Mouse (Mus musculus): ENCODE measurements around the gene Fbxo2. TPM values are rescaled to one million over a fixed set of nuclear protein-coding genes. Genes with fewer than 3 reads are reported as not detected.

Fbxo2 gene
- polyA plus RNA-seq, 1 experiment: not detected

DNA sequence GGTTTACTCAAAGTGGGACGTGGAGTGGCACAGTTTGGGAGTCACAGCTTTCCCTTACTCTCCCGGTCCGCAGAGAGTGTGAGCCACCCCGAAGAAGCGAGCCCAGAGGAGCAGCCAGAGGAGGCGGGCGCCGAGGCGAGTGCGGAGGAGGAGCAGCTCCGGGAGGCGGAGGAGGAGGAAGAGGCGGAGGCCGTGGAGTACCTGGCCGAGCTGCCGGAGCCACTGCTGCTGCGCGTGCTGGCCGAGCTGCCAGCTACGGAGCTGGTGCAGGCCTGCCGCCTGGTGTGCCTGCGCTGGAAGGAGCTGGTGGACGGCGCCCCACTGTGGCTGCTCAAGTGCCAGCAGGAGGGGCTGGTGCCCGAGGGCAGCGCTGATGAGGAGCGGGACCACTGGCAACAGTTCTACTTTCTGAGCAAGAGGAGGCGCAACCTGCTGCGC lies 3.6 kb downstream of the Fbxo2 start:
- under 1% methylated on average over 29 of the region's 29 CpGs for WGBS
- Histone ChIP-seq H3K27ac (ENCODE audit: control insufficient read depth, insufficient read depth, low read depth, low read length, poor library complexity) (peak overlapping the region; percentile 7; the same call in 1 of the 2 replicates), H3K4me3 (replicated peaks; ENCODE audit: control insufficient read depth, low read depth, low read length) (no peak overlapping the region), H3K4me1 (ENCODE audit: control insufficient read depth, insufficient read depth, low read length) (no peaks in the 10 kb centered on the region; the same call in 1 of the 2 replicates)
- TF ChIP-seq CTCF (IDR thresholded peaks at IDR 0.05; ENCODE audit: control insufficient read depth, insufficient read depth, low read length) (peak; percentile 70), POLR2A (IDR thresholded peaks at IDR 0.05; ENCODE audit: borderline replicate concordance, control insufficient read depth, low read depth, low read length) (no peak)

- H3K27ac ChIP-seq (ENCODE audit: control insufficient read depth, insufficient read depth, low read depth, low read length, poor library complexity): no peak overlapping the region
- no peak overlapping the region for H3K4me3 ChIP-seq (replicated peaks; ENCODE audit: control insufficient read depth, low read depth, low read length)
- no peak for TF ChIP-seq CTCF (IDR thresholded peaks at IDR 0.05; ENCODE audit: control insufficient read depth, insufficient read depth, low read length)
- no peak for TF ChIP-seq POLR2A (IDR thresholded peaks at IDR 0.05; ENCODE audit: borderline replicate concordance, control insufficient read depth, low read depth, low read length)
- WGBS: 4% methylated on average over 16 of the region's 16 CpGs
- H3K4me1 ChIP-seq (ENCODE audit: control insufficient read depth, insufficient read depth, low read length): no peaks in the 10 kb centered on the region
These were observed 4.0 kb downstream of the Fbxo2 start for GRCm38 (mm10) chr4:148164461-148164860.

- no peaks in the 10 kb centered on the region for H3K4me1 ChIP-seq (ENCODE audit: control insufficient read depth, insufficient read depth, low read length)
- TF ChIP-seq CTCF (IDR thresholded peaks at IDR 0.05; ENCODE audit: control insufficient read depth, insufficient read depth, low read length): no peak
- TF ChIP-seq POLR2A (IDR thresholded peaks at IDR 0.05; ENCODE audit: borderline replicate concordance, control insufficient read depth, low read depth, low read length): no peak
- 19% methylated on average over 17 of the region's 17 CpGs for WGBS
- no peak overlapping the region for H3K4me3 ChIP-seq (replicated peaks; ENCODE audit: control insufficient read depth, low read depth, low read length)
- no peak overlapping the region for H3K27ac ChIP-seq (ENCODE audit: control insufficient read depth, insufficient read depth, low read depth, low read length, poor library complexity)
These were observed 5.1 kb downstream of the Fbxo2 start for GRCm38 (mm10) chr4:148165551-148165950.

DNA sequence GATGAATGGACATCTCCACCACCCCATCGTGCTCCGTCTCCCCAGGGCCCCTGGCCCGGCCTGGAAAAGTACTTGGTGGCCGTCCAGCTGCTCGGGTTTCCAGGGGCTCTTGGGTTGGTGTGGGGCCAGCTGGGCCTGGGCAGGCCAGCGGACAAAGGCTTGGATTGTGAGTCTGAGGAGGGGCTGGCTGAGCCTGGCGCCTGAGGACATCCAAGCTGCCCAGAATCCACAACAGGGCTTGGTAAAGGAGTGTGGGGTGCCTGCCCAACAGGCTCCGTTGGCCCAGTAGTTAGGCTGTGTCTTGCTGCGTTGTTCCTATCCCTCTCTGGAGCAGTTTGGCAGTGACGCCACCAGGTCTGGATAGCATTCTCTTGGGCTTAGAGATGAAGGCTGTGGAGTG lies 6.0 kb downstream of the Fbxo2 start:
- no peaks in the 10 kb centered on the region for H3K4me1 ChIP-seq (ENCODE audit: control insufficient read depth, insufficient read depth, low read length)
- H3K27ac ChIP-seq (ENCODE audit: control insufficient read depth, insufficient read depth, low read depth, low read length, poor library complexity): no peak overlapping the region
- no peak for TF ChIP-seq CTCF (IDR thresholded peaks at IDR 0.05; ENCODE audit: control insufficient read depth, insufficient read depth, low read length)
- TF ChIP-seq POLR2A (IDR thresholded peaks at IDR 0.05; ENCODE audit: borderline replicate concordance, control insufficient read depth, low read depth, low read length): no peak
- WGBS: 23% methylated on average over 10 of the region's 10 CpGs
- no peak overlapping the region for H3K4me3 ChIP-seq (replicated peaks; ENCODE audit: control insufficient read depth, low read depth, low read length)

DNA sequence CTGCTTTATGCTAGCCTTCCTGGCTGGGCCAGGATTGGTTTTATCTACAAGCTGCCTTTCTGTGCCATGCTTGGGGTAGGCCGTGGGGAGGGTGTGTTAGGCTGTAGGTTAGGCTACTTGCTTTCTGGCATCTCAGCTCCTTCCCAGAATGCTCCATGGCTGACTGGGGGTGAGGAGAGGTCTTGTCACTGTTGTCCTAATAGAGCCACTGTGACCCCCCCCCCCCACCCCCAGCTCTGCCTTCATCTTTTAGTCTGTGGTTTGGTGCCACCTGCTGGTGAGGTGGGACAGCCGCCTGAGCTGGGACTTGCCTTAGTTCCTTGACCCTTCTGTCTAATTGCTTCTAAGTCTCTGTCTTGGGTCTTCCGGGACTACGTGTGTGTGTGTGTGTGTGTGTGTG lies 6.6 kb downstream of the Fbxo2 start:
- no peaks in the 10 kb centered on the region for H3K4me1 ChIP-seq (ENCODE audit: control insufficient read depth, insufficient read depth, low read length)
- no peak overlapping the region for H3K27ac ChIP-seq (ENCODE audit: control insufficient read depth, insufficient read depth, low read depth, low read length, poor library complexity)
- TF ChIP-seq CTCF (IDR thresholded peaks at IDR 0.05; ENCODE audit: control insufficient read depth, insufficient read depth, low read length) (peak; percentile 66), POLR2A (IDR thresholded peaks at IDR 0.05; ENCODE audit: borderline replicate concordance, control insufficient read depth, low read depth, low read length) (no peak)
- WGBS: 10% methylated on average over 4 of the region's 4 CpGs
- H3K4me3 ChIP-seq (replicated peaks; ENCODE audit: control insufficient read depth, low read depth, low read length): no peak overlapping the region

GRCm38 (mm10) chr4:148168287-148168686 lies 7.9 kb downstream of the Fbxo2 start:
- TF ChIP-seq POLR2A (IDR thresholded peaks at IDR 0.05; ENCODE audit: borderline replicate concordance, control insufficient read depth, low read depth, low read length): no peak
- TF ChIP-seq CTCF (IDR thresholded peaks at IDR 0.05; ENCODE audit: control insufficient read depth, insufficient read depth, low read length): peak; percentile 84
- WGBS: 15% methylated on average over 7 of the region's 7 CpGs
- Histone ChIP-seq H3K4me3 (replicated peaks; ENCODE audit: control insufficient read depth, low read depth, low read length) (no peak overlapping the region), H3K27ac (ENCODE audit: control insufficient read depth, insufficient read depth, low read depth, low read length, poor library complexity) (no peak overlapping the region), H3K4me1 (ENCODE audit: control insufficient read depth, insufficient read depth, low read length) (no peaks in the 10 kb centered on the region)

DNA sequence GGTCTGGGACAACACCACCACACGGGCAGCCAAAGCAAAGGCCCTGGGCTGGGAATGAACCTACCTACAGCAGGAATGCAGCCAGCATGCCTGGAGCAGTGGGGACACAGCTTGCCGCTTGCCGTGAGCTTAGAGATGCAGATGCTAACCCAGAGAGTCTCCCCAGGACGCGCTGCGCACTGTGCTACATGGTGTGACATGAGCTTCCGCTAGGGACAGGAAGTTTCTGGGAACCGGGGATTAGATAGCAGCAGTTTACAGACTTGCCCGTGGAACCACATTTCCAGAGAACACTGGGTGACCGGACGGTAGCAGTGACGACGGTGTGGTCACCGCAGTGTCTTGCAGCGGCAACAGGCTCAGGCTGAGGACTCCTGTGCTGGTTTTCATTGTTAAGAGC lies 9.2 kb downstream of the Fbxo2 start:
- no peak for TF ChIP-seq CTCF (IDR thresholded peaks at IDR 0.05; ENCODE audit: control insufficient read depth, insufficient read depth, low read length)
- TF ChIP-seq POLR2A (IDR thresholded peaks at IDR 0.05; ENCODE audit: borderline replicate concordance, control insufficient read depth, low read depth, low read length): no peak
- no peak overlapping the region for H3K27ac ChIP-seq (ENCODE audit: control insufficient read depth, insufficient read depth, low read depth, low read length, poor library complexity)
- 9% methylated on average over 15 of the region's 15 CpGs for WGBS

DNA sequence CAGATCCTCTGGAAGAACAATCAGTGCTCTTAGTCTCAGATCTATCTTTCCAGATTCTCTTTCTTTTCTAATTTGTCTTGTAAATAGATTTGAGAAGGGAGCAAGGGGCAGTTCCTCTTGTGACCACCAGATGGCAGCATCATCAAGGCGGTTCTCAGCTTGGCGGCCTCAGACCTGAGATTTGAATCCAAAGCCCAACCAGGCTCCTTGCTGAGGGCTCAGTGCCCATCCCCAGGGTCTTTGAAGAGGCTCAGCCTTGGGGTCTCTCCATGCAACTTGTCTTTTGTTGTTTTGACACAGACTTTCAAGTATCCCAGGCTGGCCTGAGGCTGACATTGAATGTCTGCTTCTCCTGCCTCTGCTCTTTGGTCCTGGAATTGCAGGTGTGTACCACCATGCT lies 10.4 kb downstream of the Fbxo2 start:
- WGBS: 2% methylated on average over 2 of the region's 2 CpGs
- no peak overlapping the region for H3K27ac ChIP-seq (ENCODE audit: control insufficient read depth, insufficient read depth, low read depth, low read length, poor library complexity)
- TF ChIP-seq POLR2A (IDR thresholded peaks at IDR 0.05; ENCODE audit: borderline replicate concordance, control insufficient read depth, low read depth, low read length) (no peak), CTCF (IDR thresholded peaks at IDR 0.05; ENCODE audit: control insufficient read depth, insufficient read depth, low read length) (peak; percentile 92)
- no peaks in the 10 kb centered on the region for H3K4me1 ChIP-seq (ENCODE audit: control insufficient read depth, insufficient read depth, low read length)
- no peak overlapping the region for H3K4me3 ChIP-seq (replicated peaks; ENCODE audit: control insufficient read depth, low read depth, low read length)

More for the DNA sequence above, 9.2 kb downstream of the Fbxo2 start:
- Histone ChIP-seq H3K4me3 (replicated peaks; ENCODE audit: control insufficient read depth, low read depth, low read length) (no peak overlapping the region), H3K4me1 (ENCODE audit: control insufficient read depth, insufficient read depth, low read length) (no peaks in the 10 kb centered on the region)

DNA sequence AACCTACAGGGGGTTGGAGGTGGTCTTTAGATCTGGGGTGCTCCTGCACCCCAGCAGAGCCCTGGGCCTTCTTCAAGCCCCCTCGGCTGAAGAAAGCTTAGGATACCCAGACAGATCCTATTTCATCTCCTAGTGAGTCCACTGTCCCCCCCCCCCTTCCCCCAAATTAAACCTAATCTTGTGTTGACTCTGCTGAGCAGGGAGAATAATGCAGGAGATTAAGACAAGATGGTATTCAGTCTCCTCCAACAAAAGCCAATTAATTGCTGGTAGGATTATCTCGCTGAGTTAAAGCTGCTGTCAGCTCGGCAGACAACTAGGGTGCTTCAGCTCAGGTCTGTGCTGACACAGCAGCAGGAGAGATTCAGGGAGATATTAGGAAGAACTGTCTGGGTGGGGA lies 10.8 kb downstream of the Fbxo2 start:
- TF ChIP-seq CTCF (IDR thresholded peaks at IDR 0.05; ENCODE audit: control insufficient read depth, insufficient read depth, low read length) (no peak), POLR2A (IDR thresholded peaks at IDR 0.05; ENCODE audit: borderline replicate concordance, control insufficient read depth, low read depth, low read length) (no peak)
- Histone ChIP-seq H3K4me1 (ENCODE audit: control insufficient read depth, insufficient read depth, low read length) (no peaks in the 10 kb centered on the region), H3K4me3 (replicated peaks; ENCODE audit: control insufficient read depth, low read depth, low read length) (no peak overlapping the region), H3K27ac (ENCODE audit: control insufficient read depth, insufficient read depth, low read depth, low read length, poor library complexity) (no peak overlapping the region)
- 65% methylated on average over 3 of the region's 3 CpGs for WGBS

Data from bone marrow, adult 2 months (tissue).